Mouse (Mus musculus): Measurements from ENCODE around the gene Nptn. TPM values are rescaled to one million over a fixed set of nuclear protein-coding genes. Genes with fewer than 3 reads are reported as not detected.
A peak's percentile ranks its signal among the peaks of the same experiment; 100 is the strongest.

The Nptn gene
- polyA plus RNA-seq, 1 experiment from 2014 or later = 130 TPM

GRCm38 (mm10) chr9:58623009-58623408 lies 41.0 kb downstream of the Nptn start:
- H3K4me1 ChIP-seq (replicated peaks; ENCODE audit: control insufficient read depth, insufficient read depth) = no peaks in the 10 kb centered on the region
- no peaks in the 10 kb centered on the region for H3K27me3 ChIP-seq (ENCODE audit: control insufficient read depth, insufficient read depth, low read length)
- no peaks in the 10 kb centered on the region for H3K36me3 ChIP-seq (ENCODE audit: control insufficient read depth, insufficient read depth, low read length)
- H3K4me3 ChIP-seq (ENCODE audit: low read depth, low read length) = no peak overlapping the region
- no peak overlapping the region for H3K27ac ChIP-seq (replicated peaks)
- DNase-seq (ENCODE audit: low spot score) (no peak), ATAC-seq (ENCODE audit: low FRiP score, low TSS enrichment) (no peak)
- H3K9me3 ChIP-seq (ENCODE audit: control insufficient read depth, low read length) = no peaks in the 10 kb centered on the region
- 53% methylated on average over 1 of the region's 1 CpGs for WGBS
- H3K9ac ChIP-seq (ENCODE audit: low read length) = no peak overlapping the region
- H3K4me2 ChIP-seq (replicated peaks; ENCODE audit: low read depth) = no peak overlapping the region
- no peak for TF ChIP-seq EP300 (optimal IDR thresholded peaks at IDR 0.05)
- no peak for TF ChIP-seq CTCF (IDR thresholded peaks at IDR 0.05; ENCODE audit: low read depth)

- 44% methylated on average over 2 of the region's 2 CpGs for WGBS
- DNase-seq (ENCODE audit: low spot score) = no peak
- no peak overlapping the region for H3K27ac ChIP-seq (replicated peaks)
These were observed 45.2 kb downstream of the Nptn start for GRCm38 (mm10) chr9:58627197-58627596.

GRCm38 (mm10) chr9:58630441-58630840 lies 48.4 kb downstream of the Nptn start:
- H3K27ac ChIP-seq (replicated peaks) = no peak overlapping the region
- H3K9ac ChIP-seq (ENCODE audit: low read length) = no peak overlapping the region
- no peaks in the 10 kb centered on the region for H3K9me3 ChIP-seq (ENCODE audit: control insufficient read depth, low read length)
- no peak overlapping the region for H3K4me3 ChIP-seq (ENCODE audit: low read depth, low read length)
- no peaks in the 10 kb centered on the region for H3K4me1 ChIP-seq (replicated peaks; ENCODE audit: control insufficient read depth, insufficient read depth)
- H3K4me2 ChIP-seq (replicated peaks; ENCODE audit: low read depth) = no peak overlapping the region
- TF ChIP-seq CTCF (IDR thresholded peaks at IDR 0.05; ENCODE audit: low read depth) (no peak), EP300 (optimal IDR thresholded peaks at IDR 0.05) (no peak)
- 58% methylated on average over 2 of the region's 2 CpGs for WGBS
- DNase-seq (ENCODE audit: low spot score) (no peak), ATAC-seq (ENCODE audit: low FRiP score, low TSS enrichment) (no peak)
- H3K36me3 ChIP-seq (ENCODE audit: control insufficient read depth, insufficient read depth, low read length) = no peaks in the 10 kb centered on the region; the same call in 1 of the 2 replicates
- no peaks in the 10 kb centered on the region for H3K27me3 ChIP-seq (ENCODE audit: control insufficient read depth, insufficient read depth, low read length)

More at GRCm38 (mm10) chr9:58627197-58627596, 45.2 kb downstream of the Nptn start:
- ATAC-seq (ENCODE audit: low FRiP score, low TSS enrichment) = peak; percentile 94
- H3K27me3 ChIP-seq (ENCODE audit: control insufficient read depth, insufficient read depth, low read length) = no peaks in the 10 kb centered on the region
- no peaks in the 10 kb centered on the region; the same call in 1 of the 2 replicates for H3K36me3 ChIP-seq (ENCODE audit: control insufficient read depth, insufficient read depth, low read length)
- no peak overlapping the region for H3K4me2 ChIP-seq (replicated peaks; ENCODE audit: low read depth)
- TF ChIP-seq CTCF (IDR thresholded peaks at IDR 0.05; ENCODE audit: low read depth) (no peak), EP300 (optimal IDR thresholded peaks at IDR 0.05) (no peak)
- H3K9ac ChIP-seq (ENCODE audit: low read length) = no peak overlapping the region
- no peaks in the 10 kb centered on the region for H3K9me3 ChIP-seq (ENCODE audit: control insufficient read depth, low read length)
- no peaks in the 10 kb centered on the region for H3K4me1 ChIP-seq (replicated peaks; ENCODE audit: control insufficient read depth, insufficient read depth)
- no peak overlapping the region for H3K4me3 ChIP-seq (ENCODE audit: low read depth, low read length)

GRCm38 (mm10) chr9:58648406-58649264 lies 66.6 kb downstream of the Nptn start:
- Histone ChIP-seq H3K4me3 (ENCODE audit: low read depth, low read length) (no peak overlapping the region), H3K27me3 (ENCODE audit: control insufficient read depth, insufficient read depth, low read length) (no peaks in the 10 kb centered on the region), H3K9ac (ENCODE audit: low read length) (no peak overlapping the region), H3K9me3 (ENCODE audit: control insufficient read depth, low read length) (no peaks in the 10 kb centered on the region), H3K27ac (replicated peaks) (no peak overlapping the region), H3K4me1 (replicated peaks; ENCODE audit: control insufficient read depth, insufficient read depth) (no peaks in the 10 kb centered on the region), H3K36me3 (ENCODE audit: control insufficient read depth, insufficient read depth, low read length) (peaks cover 8% of the 10 kb centered on the region), H3K4me2 (replicated peaks; ENCODE audit: low read depth) (no peak overlapping the region)
- no peak for DNase-seq (ENCODE audit: low spot score)
- no peak for ATAC-seq (ENCODE audit: low FRiP score, low TSS enrichment)
- WGBS = 81% methylated on average over 6 of the region's 6 CpGs
- TF ChIP-seq EP300 (optimal IDR thresholded peaks at IDR 0.05) = no peak
- no peak for TF ChIP-seq CTCF (IDR thresholded peaks at IDR 0.05; ENCODE audit: low read depth)

GRCm38 (mm10) chr9:58649265-58649626 lies 67.2 kb downstream of the Nptn start:
- H3K4me2 ChIP-seq (replicated peaks; ENCODE audit: low read depth) = no peak overlapping the region
- no peak overlapping the region for H3K27ac ChIP-seq (replicated peaks)
- no peaks in the 10 kb centered on the region for H3K27me3 ChIP-seq (ENCODE audit: control insufficient read depth, insufficient read depth, low read length)
- no peak for ATAC-seq (ENCODE audit: low FRiP score, low TSS enrichment)
- no peak for DNase-seq (ENCODE audit: low spot score)
- 76% methylated on average over 4 of the region's 4 CpGs for WGBS
- no peak for TF ChIP-seq CTCF (IDR thresholded peaks at IDR 0.05; ENCODE audit: low read depth)
- no peak for TF ChIP-seq EP300 (optimal IDR thresholded peaks at IDR 0.05)
- no peaks in the 10 kb centered on the region for H3K4me1 ChIP-seq (replicated peaks; ENCODE audit: control insufficient read depth, insufficient read depth)
- no peaks in the 10 kb centered on the region for H3K9me3 ChIP-seq (ENCODE audit: control insufficient read depth, low read length)
- no peak overlapping the region for H3K4me3 ChIP-seq (ENCODE audit: low read depth, low read length)
- H3K36me3 ChIP-seq (ENCODE audit: control insufficient read depth, insufficient read depth, low read length) = peaks cover 2% of the 10 kb centered on the region; the same call in 1 of the 2 replicates
- no peak overlapping the region for H3K9ac ChIP-seq (ENCODE audit: low read length)

GRCm38 (mm10) chr9:58651993-58652392 lies 70.0 kb downstream of the Nptn start:
- Histone ChIP-seq H3K4me2 (replicated peaks; ENCODE audit: low read depth) (no peak overlapping the region), H3K27ac (replicated peaks) (no peak overlapping the region), H3K27me3 (ENCODE audit: control insufficient read depth, insufficient read depth, low read length) (no peaks in the 10 kb centered on the region), H3K4me1 (replicated peaks; ENCODE audit: control insufficient read depth, insufficient read depth) (no peaks in the 10 kb centered on the region), H3K4me3 (ENCODE audit: low read depth, low read length) (no peak overlapping the region), H3K9me3 (ENCODE audit: control insufficient read depth, low read length) (no peaks in the 10 kb centered on the region), H3K9ac (ENCODE audit: low read length) (no peak overlapping the region), H3K36me3 (ENCODE audit: control insufficient read depth, insufficient read depth, low read length) (peaks cover 3% of the 10 kb centered on the region; the same call in 1 of the 2 replicates)
- TF ChIP-seq CTCF (IDR thresholded peaks at IDR 0.05; ENCODE audit: low read depth) = peak; percentile 76
- no peak for TF ChIP-seq EP300 (optimal IDR thresholded peaks at IDR 0.05)
- DNase-seq (ENCODE audit: low spot score) = no peak
- ATAC-seq (ENCODE audit: low FRiP score, low TSS enrichment) = no peak
- WGBS = 52% methylated on average over 4 of the region's 4 CpGs

Measured in stomach, postnatal 0 days (tissue).